Mouse (Mus musculus) brain, adult 2 months (tissue): ENCODE measurements around the gene Adssl1.

Experiments
- DNase-seq: peaks from one replicate; pipeline ENCODE4 v3.0.0; 2011; ENCODE audit warnings: low read depth, low spot score

Gene Adssl1

DNA sequence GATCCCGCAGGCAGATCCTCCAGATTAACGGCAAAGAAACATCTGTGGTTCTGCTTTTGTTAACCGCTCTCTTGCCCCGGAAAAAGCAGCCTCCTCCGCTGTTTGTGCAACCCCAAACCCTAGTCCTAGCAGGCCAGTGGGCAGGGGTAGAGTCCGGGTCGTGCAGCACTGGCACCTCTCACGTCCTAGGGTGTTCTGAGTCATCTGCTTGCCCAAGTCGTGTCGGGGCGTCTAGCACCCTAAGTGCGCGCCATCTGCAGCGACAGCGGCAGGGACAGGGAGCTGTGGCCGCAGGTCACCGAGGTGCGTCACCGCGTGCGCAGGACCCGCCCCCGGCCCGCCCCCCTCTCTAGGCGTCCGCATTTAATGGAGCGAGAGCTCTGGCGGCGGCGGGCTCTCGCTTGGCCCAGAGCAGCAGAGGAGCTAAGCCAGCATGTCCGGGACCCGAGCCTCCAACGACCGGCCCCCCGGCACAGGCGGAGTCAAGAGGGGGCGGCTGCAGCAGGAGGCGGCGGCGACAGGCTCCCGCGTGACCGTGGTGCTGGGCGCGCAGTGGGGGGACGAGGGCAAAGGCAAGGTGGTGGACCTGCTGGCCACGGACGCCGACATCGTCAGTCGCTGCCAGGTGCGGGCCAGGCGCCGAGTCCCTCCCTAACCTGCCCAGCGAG is at the start of gene Adssl1:
TSS of gene Adssl1 (plus strand) at position 360 of the 668 bp plus-strand sequence.
- DNase-seq: peak; percentile 81

DNA sequence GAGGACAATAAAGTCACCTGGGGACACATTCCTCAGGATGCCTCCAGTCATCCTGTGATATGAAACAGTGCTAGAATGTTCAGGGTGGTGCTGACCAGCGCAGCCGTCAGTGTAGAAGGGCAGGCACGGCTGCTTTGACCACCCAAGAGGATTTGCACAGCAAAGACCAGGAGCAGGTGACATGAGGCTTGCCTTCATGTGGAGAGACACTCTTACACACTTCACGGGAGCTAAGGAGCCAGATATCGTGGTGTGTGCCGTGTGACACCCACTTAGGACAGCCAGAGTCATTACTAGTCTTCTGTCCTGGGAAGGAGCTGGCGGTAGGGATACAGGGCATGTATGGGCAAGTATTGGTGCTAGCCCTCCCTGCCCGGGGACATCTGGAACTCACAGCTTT is 49.7 kb upstream of the Adssl1 start:
- no peak for DNase-seq

DNA sequence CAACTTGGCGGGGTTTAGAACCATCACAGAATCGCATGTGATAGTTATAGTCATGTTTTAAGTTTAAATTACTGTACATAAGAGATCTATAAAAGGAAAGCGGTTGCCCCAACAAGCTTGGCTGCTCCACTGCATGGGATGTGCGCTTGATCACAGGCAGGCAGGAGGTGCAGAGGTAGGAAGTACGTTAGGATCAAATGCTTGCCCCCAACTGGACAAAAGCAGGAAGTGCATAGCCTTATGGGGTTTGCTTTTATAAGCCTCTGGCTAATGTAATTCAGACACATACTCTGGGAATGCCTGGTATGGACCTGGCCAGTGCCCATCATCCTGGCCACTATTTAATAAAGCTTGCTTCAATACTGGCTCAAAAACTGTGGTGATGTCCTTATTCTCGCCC is 48.8 kb upstream of the Adssl1 start:
- no peak for DNase-seq

DNA sequence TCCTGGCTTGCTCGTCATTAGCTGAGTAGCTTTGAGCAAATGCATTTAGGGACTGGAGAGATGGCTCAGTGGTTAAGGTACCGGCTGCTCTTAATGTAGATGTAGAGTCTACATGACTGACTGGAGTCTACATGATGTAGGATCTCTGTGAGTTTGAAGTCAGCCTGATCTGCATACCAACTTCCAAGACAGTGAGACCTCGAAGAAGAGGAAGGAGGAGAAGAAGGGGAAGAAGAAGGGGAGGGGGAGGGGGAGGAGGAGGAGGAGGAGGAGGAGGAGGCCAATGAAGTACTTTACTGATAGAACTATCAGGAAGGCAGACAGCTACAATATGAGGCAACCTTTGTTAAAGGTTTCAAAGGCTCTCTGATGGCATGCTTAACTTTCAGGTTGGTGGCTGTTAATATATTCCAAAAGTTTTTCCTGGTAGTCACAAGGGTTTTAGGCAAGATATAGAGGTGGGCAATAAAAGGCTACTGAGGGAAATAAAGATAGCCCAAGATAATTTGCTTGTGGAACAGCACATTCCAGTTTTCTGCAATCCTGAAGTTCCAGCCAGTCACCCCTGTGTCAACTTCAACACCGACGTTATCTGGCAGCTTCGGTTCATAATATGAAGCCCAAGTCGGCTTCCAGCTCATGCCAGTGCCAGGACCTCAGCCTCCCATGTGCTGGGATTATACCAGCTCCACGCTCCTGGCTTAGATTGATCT is 44.4 kb upstream of the Adssl1 start:
- DNase-seq: no peak

DNA sequence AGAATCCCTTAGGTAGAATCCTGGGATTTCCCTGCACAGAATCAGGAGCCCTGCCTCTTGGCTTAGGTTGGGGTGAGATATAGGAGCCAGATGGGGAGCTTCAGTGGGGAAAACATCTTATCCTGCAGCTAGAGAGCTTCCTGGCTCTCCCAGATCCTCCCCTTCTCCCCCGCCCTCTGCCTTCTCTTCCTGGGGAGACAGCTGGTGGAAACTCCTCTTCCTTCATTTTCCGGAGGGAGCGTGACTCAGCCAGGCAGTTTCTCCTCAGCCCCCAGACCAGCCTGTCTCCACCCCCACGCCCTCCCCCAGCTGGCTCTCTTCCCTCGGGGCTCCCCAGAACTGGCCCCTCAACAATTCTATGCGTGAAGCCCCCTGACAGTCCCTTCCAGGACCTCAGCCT is 43.5 kb upstream of the Adssl1 start:
- peak; percentile 94 for DNase-seq

DNA sequence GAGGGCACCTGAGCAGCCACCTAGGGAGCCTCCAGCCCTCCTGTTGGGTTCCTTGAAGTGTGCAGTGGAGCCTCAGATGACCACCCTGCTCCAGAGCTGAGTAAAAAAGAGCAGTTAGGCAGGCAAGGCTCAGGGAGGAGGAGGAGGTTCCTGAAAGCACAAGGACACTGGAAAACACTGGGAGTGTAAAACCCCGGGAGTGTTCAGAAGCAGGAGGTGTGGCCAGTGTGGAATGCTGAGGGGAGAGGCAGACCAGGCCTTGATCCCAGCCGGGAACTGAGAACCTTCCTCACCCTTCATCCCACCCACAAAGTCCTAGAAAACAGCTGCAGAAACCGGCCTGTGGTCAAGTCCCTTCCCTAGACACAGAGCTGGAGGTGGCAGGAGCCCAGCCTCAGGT is 43.1 kb upstream of the Adssl1 start:
- peak; percentile 54 for DNase-seq

DNA sequence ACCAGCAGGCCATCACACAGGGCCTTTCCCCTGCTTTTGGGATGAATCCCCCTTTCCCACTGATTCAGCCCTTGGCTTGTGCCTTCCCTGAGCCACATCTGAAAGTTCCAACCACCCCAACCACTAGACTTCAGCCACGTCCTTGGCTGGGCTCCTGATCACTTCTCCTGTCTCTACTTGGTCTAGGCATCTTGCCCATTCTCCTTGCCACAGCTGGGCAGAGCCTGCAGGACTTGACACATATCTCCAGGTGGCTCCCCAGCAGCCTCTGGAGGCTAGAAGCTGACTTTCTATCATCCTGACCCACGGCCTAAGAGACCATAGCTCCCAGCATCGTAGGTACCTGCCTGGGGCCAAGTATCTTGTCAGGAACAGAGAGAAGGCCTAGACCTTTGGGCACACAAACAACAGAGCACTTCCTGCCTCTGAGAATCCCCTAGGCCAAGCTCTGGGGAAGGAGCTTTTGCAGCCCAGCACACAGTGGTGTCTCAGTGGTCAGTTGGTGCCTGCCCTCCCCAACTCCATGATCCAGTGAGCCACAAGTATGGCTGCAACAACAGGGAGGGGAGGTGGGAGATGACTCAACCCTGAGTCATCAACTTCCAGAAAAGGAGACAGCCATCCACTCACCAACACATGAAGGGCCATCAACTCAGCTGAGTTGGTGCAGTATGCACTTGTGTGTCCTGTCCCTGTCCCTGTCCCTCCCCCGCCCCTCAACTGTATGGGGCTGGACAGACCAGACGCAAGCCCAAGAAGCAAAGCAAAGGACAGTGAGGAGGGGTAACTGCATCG is 41.4 kb upstream of the Adssl1 start:
- peak; percentile 73 for DNase-seq

DNA sequence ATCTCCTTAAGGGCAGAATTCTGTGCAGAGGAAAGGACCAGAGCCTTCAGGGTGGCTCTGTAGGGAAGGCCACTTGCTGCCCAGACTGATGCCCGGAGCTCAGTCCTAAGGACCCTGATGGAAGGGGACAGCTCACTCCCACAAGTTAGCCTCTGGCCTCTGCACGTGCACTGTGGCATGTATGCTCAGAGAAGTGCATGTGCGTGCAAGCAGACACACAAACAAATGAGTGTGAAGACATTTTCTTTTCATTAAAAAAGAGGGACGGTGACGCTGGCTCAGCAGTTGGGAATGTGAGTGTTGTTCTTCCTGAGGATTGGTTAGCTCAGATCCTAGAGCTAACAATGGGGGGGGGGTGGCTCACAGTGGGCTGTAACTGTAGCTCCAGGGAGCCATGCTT is 40.4 kb upstream of the Adssl1 start:
- DNase-seq: no peak

DNA sequence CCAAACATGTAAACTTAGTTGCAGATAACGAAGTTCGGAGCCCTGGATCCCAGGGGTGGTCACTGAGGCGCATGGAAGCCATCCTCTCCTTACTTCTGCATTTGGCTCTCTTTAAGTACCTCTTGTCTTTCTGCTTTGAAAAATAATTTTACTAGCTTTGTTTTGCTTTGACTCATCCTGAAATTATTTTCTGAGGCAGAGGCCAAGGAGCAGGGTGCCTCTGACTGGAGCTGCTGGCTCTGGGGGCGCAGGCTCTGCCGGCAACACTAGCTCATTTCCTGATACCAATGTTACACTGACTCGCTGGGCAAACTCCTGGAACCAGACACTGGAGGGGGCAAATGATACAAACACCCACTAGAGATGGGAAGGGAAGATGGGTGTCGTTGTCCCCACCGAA is 39.9 kb upstream of the Adssl1 start:
- DNase-seq: no peak

DNA sequence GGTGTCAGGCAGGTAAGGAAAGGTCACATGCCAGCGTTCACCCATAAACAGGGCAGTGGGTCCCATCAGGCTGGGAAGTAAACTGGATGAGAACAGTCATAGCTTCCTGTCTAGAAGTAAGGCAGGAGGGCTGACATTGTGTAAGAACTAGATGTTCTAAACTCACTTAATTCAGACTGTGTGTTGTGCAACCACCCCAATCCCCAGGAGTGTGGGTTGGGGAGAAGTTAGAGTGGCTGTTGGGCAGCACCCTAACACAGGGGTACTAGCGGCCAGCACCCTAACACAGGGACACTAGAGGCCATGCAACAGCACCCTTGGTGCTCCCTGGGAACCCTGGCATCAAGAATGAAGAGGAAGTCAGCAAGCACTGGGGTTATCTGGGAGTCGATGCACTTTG is 38.7 kb upstream of the Adssl1 start:
- DNase-seq: no peak

DNA sequence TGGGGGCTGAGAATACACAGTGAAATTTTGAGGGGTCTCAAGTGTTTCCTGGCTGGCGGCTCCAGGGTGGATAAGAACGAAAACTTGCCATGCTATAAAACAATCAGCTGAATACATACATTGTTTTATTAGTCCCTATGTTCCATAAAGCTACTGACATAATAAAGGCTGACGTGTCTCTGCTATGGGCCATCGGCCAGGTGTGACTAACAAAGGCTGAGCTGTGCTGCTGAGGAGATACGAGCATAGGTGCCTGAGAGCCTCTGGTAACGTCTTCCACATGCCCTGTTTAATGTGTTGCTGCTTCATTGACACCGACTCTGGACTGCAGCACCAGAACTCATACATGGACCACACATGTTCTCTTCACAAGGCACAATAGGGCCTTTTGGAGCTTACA is 34.9 kb upstream of the Adssl1 start:
- DNase-seq: no peak

DNA sequence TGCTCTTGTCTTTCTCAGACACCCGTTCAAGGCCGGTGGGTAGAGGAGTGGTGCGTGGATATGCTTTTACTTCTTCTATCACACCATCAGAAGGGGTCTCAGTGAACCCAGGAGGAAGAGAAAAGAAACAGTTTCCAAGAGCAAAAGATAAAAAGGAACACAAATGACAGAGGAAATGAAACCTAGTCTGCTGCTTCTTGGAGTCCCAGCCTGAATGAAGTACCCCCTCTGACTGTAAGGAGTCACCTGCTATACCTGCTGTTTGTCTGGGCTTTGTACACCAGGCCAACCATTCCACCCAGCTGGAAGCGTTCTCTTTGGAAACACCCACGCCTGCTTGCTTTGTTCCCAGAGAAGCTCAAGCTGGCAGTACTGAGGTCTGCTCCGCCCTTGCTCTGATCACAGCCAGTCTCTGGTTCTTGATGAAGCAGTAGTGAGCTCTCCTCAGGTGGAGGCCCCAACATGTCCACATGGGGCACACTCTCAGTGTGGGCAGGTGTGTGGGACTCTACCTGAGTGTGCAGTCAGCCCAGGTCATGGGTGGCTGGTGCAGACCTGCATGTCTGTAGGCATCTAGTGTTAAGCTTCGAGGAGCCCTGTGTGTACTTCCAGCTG is 33.8 kb upstream of the Adssl1 start:
- peak; percentile 88 for DNase-seq

DNA sequence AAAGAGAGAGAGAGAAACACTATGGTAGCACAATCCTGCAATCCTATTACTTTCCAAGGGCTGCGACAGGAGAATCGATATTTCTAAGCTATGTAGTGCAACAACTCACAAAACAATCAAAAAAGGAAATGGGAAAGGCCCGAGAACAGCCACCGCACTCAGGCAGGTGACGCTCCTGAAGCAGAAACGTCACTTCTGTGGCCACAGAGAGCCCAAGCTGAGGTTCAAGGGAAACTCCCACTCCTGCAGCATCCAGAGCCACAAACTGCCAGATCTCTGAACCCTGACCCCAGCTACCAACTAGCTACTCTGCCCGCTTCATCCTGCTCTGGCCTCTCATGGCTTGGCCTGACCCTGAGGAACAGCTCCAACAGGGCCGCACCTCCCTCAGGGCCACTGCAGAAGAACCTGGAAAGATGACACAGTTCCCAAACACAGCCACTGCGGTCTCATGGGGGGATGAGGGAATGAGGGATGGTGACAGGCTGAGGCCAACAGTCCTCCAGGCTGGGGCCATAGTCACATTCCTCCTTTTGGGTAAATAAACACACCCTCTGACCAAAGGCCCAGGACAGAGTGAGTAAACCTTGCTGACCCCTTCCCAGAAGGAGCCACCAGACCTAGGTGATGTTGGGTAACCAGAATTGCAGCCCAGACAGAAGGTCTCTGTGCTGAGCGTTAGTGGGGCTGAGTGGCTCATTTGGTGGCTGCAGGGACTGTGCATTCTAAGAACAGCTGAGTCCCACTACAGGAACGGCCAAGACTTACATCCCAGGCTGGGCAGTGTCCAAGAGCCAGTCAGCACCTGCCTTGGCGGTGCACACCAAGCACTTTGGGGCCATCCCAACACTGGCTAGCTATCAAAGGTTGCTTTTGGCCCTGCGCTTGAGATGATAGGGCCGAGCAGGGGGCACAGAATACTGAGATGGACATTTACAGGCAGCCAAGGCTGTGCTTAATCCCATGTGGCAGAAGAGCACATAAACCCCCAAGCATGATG is 32.4 kb upstream of the Adssl1 start:
- peak; percentile 64 for DNase-seq

DNA sequence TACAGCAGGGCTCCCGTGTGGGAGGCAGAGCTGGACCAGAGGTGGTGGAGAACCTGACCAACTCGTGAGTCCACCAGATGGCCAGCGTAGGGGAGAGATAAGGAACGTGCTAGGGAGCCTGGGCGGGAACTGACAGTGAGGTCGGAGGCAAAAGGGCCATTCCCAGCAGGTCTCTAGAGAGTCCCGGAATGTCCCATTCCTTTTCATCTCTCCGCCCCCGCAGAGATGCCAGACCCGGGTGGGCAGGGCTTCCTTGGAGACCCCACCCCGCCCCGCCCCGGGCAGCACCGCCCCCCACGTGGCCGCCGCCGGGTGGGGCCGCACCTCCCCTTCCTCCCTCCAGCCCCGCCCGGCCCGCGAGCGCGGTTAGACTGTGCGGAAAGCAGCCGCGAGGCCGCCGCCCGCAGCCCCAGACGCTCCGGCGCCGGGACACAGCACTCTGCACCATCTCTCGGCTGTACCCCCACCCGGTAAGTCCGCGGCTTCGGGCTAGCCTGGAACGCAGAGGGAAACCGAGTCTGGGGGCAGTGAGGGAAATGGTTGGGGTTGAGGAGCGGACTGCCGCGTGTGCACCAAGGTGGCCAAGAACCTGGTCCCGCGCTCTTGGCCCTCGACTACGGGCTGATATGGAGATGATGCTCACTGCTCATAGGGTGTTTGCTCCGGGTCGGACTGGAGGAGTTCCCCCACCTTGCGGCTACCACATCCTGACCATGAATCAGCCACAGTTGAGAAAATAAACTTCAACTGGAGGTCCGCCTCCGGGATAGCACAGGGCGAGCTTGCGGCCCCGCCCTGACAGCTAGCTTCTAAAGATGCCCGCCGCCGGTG is 31.2 kb upstream of the Adssl1 start, which contains the start of gene Inf2:
TSS of gene Inf2 (plus strand) at position 359 of the 831 bp plus-strand sequence.
- DNase-seq: peak; percentile 83

DNA sequence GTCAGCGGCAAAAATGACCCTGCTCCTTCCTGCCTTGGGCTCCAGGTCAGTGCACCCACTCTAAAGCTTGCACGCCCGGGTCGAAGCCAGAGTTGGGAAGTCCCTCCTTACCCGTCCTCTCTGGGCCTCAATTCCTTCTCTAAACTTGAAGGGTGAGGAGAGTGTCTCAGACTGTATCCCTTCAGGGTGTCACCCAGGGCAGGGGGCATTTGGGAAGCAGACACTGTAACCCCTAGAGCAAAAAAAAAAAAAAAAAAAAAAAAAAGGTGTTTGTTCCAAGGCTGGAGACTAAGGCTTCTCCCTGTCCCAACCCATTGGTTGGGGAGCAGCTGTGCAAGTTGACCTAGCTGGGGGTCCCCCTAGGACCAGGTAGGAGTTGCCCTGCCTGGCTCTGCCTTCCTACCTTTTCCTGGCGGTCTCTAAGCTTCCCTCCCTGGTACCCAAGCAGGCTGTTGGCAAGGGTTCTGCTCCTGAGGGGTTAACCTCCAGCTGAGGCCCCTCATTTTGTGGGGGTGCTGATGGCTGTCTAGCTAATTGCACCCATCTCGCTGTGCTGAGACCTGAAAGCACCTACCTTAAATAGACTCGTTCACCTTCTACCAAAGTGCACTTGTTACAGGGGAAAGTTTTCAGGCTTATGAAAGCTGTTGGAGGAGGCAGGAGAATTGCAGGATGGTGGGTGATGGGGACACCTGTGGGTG is 30.2 kb upstream of the Adssl1 start:
- peak; percentile 60 for DNase-seq

DNA sequence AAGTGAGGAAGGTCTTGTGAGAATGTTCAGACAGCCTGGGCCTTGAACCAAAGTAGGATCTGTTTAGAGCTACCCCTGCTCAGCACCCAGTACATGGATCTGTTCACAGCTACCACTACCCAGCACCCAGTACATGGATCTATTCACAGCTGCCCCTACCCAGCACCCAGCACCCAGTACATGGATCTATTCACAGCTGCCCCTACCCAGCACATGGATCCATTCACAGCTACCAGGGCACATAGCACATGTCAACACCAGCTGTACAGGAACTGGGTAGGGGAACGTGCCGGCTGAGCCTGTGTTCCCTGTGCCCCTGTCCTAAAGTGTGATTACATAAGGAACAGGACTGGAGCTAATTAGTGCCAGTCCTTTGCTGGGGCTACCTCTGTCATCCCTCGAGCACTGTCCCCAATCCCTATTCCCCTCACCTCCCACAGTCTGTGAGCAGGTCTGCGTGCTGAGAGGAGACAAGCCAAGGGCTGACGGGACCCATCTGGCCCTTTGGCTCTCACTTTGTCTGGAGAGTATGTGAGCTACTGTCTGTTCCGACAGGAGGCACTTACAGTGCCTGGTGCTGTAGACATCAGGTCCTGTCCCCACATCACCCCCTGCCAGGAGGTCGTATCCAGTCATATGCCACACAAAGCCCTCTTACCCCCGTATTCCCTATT is 29.1 kb upstream of the Adssl1 start:
- peak; percentile 97 for DNase-seq

DNA sequence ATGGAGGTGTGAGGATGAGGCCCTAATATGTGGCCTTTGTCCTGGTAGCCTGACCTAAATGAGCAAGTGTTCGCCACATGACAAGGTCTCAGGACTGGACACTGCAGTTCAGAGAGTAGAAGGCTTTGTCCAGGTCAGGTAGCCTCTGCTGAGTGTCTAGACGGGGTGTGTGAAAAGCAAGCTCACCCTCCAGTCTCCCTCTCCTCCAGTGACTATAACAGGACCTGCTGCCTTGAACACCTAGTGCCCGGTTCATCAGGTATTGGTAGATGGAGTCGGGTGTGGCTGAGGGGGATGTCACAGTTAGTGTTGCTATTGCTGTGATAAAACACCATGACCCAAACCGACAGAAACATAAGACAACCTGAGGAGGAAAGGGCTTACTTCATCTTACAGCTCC is 28.6 kb upstream of the Adssl1 start:
- no peak for DNase-seq

DNA sequence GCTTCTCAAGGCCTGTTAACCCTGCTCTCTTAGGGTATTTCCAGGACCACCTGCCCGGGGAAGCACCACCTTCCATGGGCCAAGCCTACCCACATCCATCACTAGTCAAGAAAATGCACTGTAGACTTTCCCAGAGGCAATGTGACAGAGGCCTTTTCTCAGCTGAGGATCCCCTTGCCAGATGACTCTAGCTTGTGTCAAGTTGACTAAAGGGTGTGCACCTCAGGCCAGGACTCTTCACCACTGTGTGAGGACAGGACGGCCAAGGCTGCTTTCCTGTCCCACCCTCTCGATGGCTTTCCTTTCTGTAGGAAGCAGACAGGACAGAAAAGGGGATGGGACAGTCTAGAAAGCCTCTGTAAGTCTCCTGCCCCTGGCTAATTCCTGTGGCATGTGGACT is 28.1 kb upstream of the Adssl1 start:
- no peak for DNase-seq
